Mouse (Mus musculus): ENCODE measurements around the gene Sema4b. TPM values are rescaled to one million over a fixed set of nuclear protein-coding genes. Genes with fewer than 3 reads are reported as not detected.

Gene Sema4b
- polyA plus RNA-seq, 1 experiment from 2014 or later = 15.9 TPM

DNA sequence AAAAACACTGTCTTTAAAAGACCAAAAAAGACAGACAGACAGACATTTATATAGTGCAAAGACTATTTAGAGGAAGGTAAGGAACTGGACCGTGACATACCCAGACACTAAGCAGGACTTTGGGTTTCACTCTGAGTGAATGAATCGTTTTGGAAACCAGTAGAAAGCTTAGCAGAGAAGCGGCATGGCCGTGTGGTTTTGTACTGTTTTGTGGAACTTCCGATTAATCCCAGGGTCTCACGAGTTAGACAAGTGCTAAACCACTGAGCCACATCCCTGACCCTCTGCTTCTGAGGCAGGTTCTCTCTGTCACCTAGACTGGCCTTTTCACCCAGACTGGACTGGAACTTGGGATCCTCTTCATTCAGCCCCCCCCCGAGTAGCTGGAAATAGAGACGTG, 27.8 kb downstream of the Sema4b start:
- Histone ChIP-seq H3K4me1 (peaks cover 22% of the 10 kb centered on the region), H3K9me3 (no peaks in the 10 kb centered on the region), H3K27me3 (ENCODE audit: poor library complexity, severe bottlenecking) (no peaks in the 10 kb centered on the region), H3K36me3 (replicated peaks) (peaks cover 68% of the 10 kb centered on the region), H3K4me3 (no peak overlapping the region), H3K27ac (peak overlapping the region; percentile 84; the same call in 1 of the 2 replicates)
- DNase-seq (ENCODE audit: extremely low spot score, low spot score) = no peak
- WGBS = 74% methylated on average over 8 of the region's 8 CpGs

GRCm38 (mm10) chr7:80215398-80215797, 28.8 kb downstream of the Sema4b start:
- H3K36me3 ChIP-seq (replicated peaks) = peaks cover 77% of the 10 kb centered on the region
- 20% methylated on average over 4 of the region's 4 CpGs for WGBS
- peak overlapping the region; percentile 84 for H3K27ac ChIP-seq

DNA sequence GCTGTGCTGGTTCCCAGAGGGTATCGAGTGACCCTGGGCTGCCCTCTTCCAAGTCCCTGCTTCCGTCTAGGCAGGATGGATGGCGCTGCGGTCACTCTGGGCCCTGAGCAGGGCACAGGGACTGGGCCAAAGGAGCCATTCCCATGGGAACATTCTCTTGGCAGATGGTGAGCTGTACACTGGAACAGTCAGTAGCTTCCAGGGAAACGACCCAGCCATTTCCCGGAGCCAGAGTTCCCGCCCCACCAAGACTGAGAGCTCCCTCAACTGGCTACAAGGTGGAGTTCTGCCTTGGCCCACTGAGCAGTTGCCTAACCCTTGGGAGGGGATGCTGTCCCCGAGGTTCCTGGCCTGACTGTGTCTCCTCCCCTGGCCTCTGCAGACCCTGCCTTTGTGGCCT, 29.9 kb downstream of the Sema4b start:
- DNase-seq (ENCODE audit: extremely low spot score, low spot score) = no peak
- WGBS = 84% methylated on average over 8 of the region's 8 CpGs
- H3K4me3 ChIP-seq = no peak overlapping the region
- no peaks in the 10 kb centered on the region for H3K27me3 ChIP-seq (ENCODE audit: poor library complexity, severe bottlenecking)
- peaks cover 13% of the 10 kb centered on the region for H3K4me1 ChIP-seq
- no peak overlapping the region; the same call in 1 of the 2 replicates for H3K27ac ChIP-seq
- H3K36me3 ChIP-seq (replicated peaks) = peaks cover 89% of the 10 kb centered on the region
- H3K9me3 ChIP-seq = no peaks in the 10 kb centered on the region

More at GRCm38 (mm10) chr7:80215398-80215797, 28.8 kb downstream of the Sema4b start:
- H3K27me3 ChIP-seq (ENCODE audit: poor library complexity, severe bottlenecking) = no peaks in the 10 kb centered on the region
- H3K9me3 ChIP-seq = no peaks in the 10 kb centered on the region
- peak; percentile 75 for DNase-seq (ENCODE audit: extremely low spot score, low spot score)
- no peak overlapping the region for H3K4me3 ChIP-seq
- peaks cover 15% of the 10 kb centered on the region for H3K4me1 ChIP-seq

GRCm38 (mm10) chr7:80218666-80219065, 32.0 kb downstream of the Sema4b start:
- no peak for DNase-seq (ENCODE audit: extremely low spot score, low spot score)
- no peak overlapping the region for H3K4me3 ChIP-seq
- H3K27ac ChIP-seq = no peak overlapping the region
- H3K36me3 ChIP-seq (replicated peaks) = peaks cover 95% of the 10 kb centered on the region
- 93% methylated on average over 9 of the region's 9 CpGs for WGBS
- peaks cover 13% of the 10 kb centered on the region for H3K4me1 ChIP-seq
- H3K9me3 ChIP-seq = no peaks in the 10 kb centered on the region
- no peaks in the 10 kb centered on the region for H3K27me3 ChIP-seq (ENCODE audit: poor library complexity, severe bottlenecking)

GRCm38 (mm10) chr7:80220237-80220797, 33.7 kb downstream of the Sema4b start:
- no peak for DNase-seq (ENCODE audit: extremely low spot score, low spot score)
- Histone ChIP-seq H3K36me3 (replicated peaks) (peaks cover 97% of the 10 kb centered on the region), H3K9me3 (no peaks in the 10 kb centered on the region), H3K4me3 (no peak overlapping the region), H3K4me1 (peaks cover 5% of the 10 kb centered on the region), H3K27ac (no peak overlapping the region), H3K27me3 (ENCODE audit: poor library complexity, severe bottlenecking) (no peaks in the 10 kb centered on the region)
- WGBS = 97% methylated on average over 9 of the region's 9 CpGs

DNA sequence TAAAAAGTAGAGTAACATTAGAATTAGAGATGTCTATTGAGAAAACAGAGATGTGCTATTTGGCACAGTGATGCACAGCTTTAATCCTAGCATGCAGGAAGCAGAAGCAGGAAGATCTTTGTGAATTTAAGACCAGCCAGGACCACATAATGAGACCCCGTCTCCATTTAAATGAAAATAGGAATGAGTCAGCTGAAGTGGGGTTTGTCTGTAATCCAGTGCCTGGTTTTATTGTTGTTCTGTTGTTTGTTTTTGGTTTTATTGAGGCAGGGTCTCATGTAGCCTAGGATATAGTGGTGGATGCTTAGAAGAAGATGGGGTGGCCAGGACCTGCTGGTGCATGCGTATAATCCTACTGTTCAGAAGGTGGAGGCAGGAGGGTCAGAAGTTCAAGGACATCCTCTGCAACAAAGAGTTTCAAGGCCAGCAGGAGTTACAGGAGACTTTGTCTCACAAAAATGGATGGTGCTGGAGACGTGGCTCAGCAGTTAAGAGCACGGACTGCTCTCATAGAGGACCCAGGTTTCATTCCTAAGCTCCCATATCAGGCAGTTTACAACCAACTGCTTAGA, 34.6 kb downstream of the Sema4b start:
- Histone ChIP-seq H3K4me3 (no peak overlapping the region), H3K27me3 (ENCODE audit: poor library complexity, severe bottlenecking) (no peaks in the 10 kb centered on the region), H3K9me3 (no peaks in the 10 kb centered on the region), H3K4me1 (no peaks in the 10 kb centered on the region), H3K36me3 (replicated peaks) (peaks cover 96% of the 10 kb centered on the region), H3K27ac (no peak overlapping the region)
- no peak for DNase-seq (ENCODE audit: extremely low spot score, low spot score)
- 88% methylated on average over 4 of the region's 4 CpGs for WGBS

- 93% methylated on average over 4 of the region's 4 CpGs for WGBS
- DNase-seq (ENCODE audit: extremely low spot score, low spot score) = no peak
- Histone ChIP-seq H3K27ac (no peak overlapping the region), H3K4me1 (peaks cover 17% of the 10 kb centered on the region), H3K4me3 (no peak overlapping the region), H3K27me3 (ENCODE audit: poor library complexity, severe bottlenecking) (peaks cover 14% of the 10 kb centered on the region), H3K36me3 (replicated peaks) (peaks cover 62% of the 10 kb centered on the region), H3K9me3 (no peaks in the 10 kb centered on the region)
These were observed 40.4 kb downstream of the Sema4b start for GRCm38 (mm10) chr7:80227065-80227464.

GRCm38 (mm10) chr7:80230196-80230595, 43.6 kb downstream of the Sema4b start:
- Histone ChIP-seq H3K4me1 (peaks cover 36% of the 10 kb centered on the region), H3K9me3 (no peaks in the 10 kb centered on the region), H3K4me3 (no peak overlapping the region), H3K27me3 (ENCODE audit: poor library complexity, severe bottlenecking) (peaks cover 14% of the 10 kb centered on the region), H3K27ac (no peak overlapping the region), H3K36me3 (replicated peaks) (peaks cover 34% of the 10 kb centered on the region)
- no peak for DNase-seq (ENCODE audit: extremely low spot score, low spot score)
- 68% methylated on average over 6 of the region's 6 CpGs for WGBS

DNA sequence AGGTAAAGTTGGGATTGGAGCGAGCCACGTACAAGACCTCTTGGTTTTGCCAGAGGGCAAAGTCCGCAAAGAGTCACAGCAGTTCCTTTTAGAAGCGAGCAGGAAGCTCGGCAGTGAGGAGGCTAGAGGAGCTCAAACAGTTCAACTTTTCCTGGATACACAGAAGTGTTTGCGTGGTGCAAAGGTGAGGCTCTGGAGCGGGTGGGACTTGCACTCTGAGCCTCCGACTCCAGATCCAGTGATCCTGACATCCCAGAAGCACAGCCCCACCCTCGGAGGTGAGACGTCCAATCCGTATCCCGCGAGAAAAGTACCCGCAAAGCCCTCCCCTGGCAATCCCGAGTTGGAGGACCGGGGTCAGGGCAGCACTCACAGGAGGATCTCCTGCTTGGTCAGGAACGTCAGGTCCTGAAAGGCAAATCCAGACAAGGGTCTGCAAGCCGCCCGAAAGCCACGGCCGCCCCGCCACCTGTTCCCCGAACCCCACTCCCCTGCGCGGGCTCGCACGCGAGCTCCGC, 45.4 kb downstream of the Sema4b start:
- peak overlapping the region; percentile 80 for H3K27ac ChIP-seq
- H3K4me3 ChIP-seq = peak overlapping the region; percentile 80
- H3K36me3 ChIP-seq (replicated peaks) = peaks cover 16% of the 10 kb centered on the region
- peaks cover 39% of the 10 kb centered on the region for H3K4me1 ChIP-seq
- under 1% methylated on average over 29 of the region's 29 CpGs for WGBS
- peaks cover 14% of the 10 kb centered on the region for H3K27me3 ChIP-seq (ENCODE audit: poor library complexity, severe bottlenecking)
- H3K9me3 ChIP-seq = no peaks in the 10 kb centered on the region
- DNase-seq (ENCODE audit: extremely low spot score, low spot score) = no peak

GRCm38 (mm10) chr7:80232489-80233029, 45.9 kb downstream of the Sema4b start, which contains the start of the genes Cib1 and Gdpgp1:
Gene Cib1 (minus strand): TSS chr7:80232813.
Gene Gdpgp1 (plus strand): TSS chr7:80232865.
- peak; percentile 94 for DNase-seq (ENCODE audit: extremely low spot score, low spot score)
- peaks cover 39% of the 10 kb centered on the region for H3K4me1 ChIP-seq
- peak within 1 kb of the TSS; percentile 80 for H3K27ac ChIP-seq
- H3K4me3 ChIP-seq = peak within 1 kb of the TSS; percentile 80
- H3K36me3 ChIP-seq (replicated peaks) = peaks cover 13% of the 10 kb centered on the region
- WGBS = under 1% methylated on average over 56 of the region's 56 CpGs
- H3K27me3 ChIP-seq (ENCODE audit: poor library complexity, severe bottlenecking) = peaks cover 14% of the 10 kb centered on the region
- no peaks in the 10 kb centered on the region for H3K9me3 ChIP-seq

DNA sequence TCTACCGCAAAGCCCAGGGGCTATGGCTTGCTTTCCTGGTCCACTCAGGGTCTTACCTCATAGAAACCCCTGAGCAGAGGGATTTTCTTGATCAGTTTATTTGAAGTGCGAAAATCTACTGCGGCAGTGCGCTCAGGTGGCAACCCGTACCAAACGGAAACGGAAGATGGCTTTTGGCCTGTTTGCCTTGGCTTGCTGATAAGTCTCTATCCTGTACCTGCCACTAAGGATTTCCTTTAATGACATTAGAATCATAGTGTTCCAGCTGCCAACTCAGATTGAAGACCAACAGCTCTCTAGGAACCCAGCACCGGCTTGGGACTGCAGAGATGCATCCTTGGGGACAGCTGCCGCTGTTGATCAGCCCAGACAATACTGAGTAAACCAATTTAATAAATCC, 47.2 kb downstream of the Sema4b start:
- 89% methylated on average over 9 of the region's 9 CpGs for WGBS
- Histone ChIP-seq H3K36me3 (replicated peaks) (peaks cover 15% of the 10 kb centered on the region), H3K4me3 (peak overlapping the region; percentile 80; the same call in 1 of the 2 replicates), H3K9me3 (no peaks in the 10 kb centered on the region), H3K27ac (no peak overlapping the region), H3K27me3 (ENCODE audit: poor library complexity, severe bottlenecking) (peaks cover 14% of the 10 kb centered on the region), H3K4me1 (peaks cover 39% of the 10 kb centered on the region)
- DNase-seq (ENCODE audit: extremely low spot score, low spot score) = no peak

GRCm38 (mm10) chr7:80238542-80238941, 51.9 kb downstream of the Sema4b start:
- WGBS = 89% methylated on average over 10 of the region's 10 CpGs
- DNase-seq (ENCODE audit: extremely low spot score, low spot score) = no peak
- Histone ChIP-seq H3K27me3 (ENCODE audit: poor library complexity, severe bottlenecking) (no peaks in the 10 kb centered on the region), H3K9me3 (no peaks in the 10 kb centered on the region), H3K27ac (no peak overlapping the region), H3K4me1 (peaks cover 13% of the 10 kb centered on the region), H3K36me3 (replicated peaks) (peaks cover 42% of the 10 kb centered on the region), H3K4me3 (no peak overlapping the region)

DNA sequence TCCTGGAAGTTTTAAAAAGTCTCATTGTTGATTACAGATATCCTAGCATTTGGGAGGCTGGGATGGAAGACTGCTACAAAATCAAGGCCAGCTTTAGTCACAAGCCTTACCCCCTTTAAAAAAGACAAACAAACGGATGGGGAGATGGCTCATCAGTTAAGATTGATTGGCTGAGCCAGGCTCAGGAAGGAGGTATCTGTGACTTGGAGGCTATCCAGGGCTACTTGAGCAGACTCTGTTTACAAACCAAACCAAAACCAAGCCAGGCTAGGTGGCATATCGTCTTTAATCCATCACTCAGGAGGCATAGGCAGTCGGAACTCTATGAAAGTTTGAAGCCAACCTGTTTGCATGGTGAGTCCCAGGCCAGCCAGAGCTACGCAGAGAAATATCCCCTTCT, 55.0 kb downstream of the Sema4b start:
- DNase-seq (ENCODE audit: extremely low spot score, low spot score) = no peak
- H3K9me3 ChIP-seq = no peaks in the 10 kb centered on the region
- no peak overlapping the region for H3K4me3 ChIP-seq
- H3K27me3 ChIP-seq (ENCODE audit: poor library complexity, severe bottlenecking) = no peaks in the 10 kb centered on the region
- no peak overlapping the region for H3K27ac ChIP-seq
- peaks cover 42% of the 10 kb centered on the region for H3K36me3 ChIP-seq (replicated peaks)
- WGBS = 93% methylated on average over 4 of the region's 4 CpGs
- H3K4me1 ChIP-seq = peaks cover 8% of the 10 kb centered on the region; the same call in 1 of the 2 replicates

Data from forebrain, embryonic 10.5 days (tissue).